Mouse (Mus musculus): ENCODE measurements around the gene Prdm11. TPM values are rescaled to one million over a fixed set of nuclear protein-coding genes. Genes with fewer than 3 reads are reported as not detected.

Gene Prdm11
- polyA plus RNA-seq, 1 experiment from 2014 or later, result 4.6 TPM

- Histone ChIP-seq H3K4me3 (ENCODE audit: low read depth, low read length) (no peak overlapping the region), H3K4me1 (ENCODE audit: control insufficient read depth, insufficient read depth, low read length) (peaks cover 19% of the 10 kb centered on the region), H3K9ac (ENCODE audit: low read depth, low read length) (peak overlapping the region; percentile 39), H3K4me2 (ENCODE audit: low read depth, low read length) (peak overlapping the region; percentile 31), H3K36me3 (ENCODE audit: control insufficient read depth, insufficient read depth, low read length) (peaks cover 73% of the 10 kb centered on the region), H3K27ac (replicated peaks; ENCODE audit: low read depth, low read length) (peak overlapping the region; percentile 77), H3K9me3 (ENCODE audit: control insufficient read depth, low read length) (no peaks in the 10 kb centered on the region), H3K27me3 (replicated peaks; ENCODE audit: control insufficient read depth, insufficient read depth, low read length) (no peaks in the 10 kb centered on the region)
- WGBS, result 11% methylated on average over 15 of the region's 19 CpGs
- ATAC-seq (ENCODE audit: low read depth), result peak; percentile 91
- DNase-seq (ENCODE audit: low spot score), result peak; percentile 91
Observed at GRCm38 (mm10) chr2:92987901-92988631, 57.9 kb downstream of the Prdm11 start.

GRCm38 (mm10) chr2:92987108-92987618 lies 58.8 kb downstream of the Prdm11 start:
- no peaks in the 10 kb centered on the region for H3K27me3 ChIP-seq (replicated peaks; ENCODE audit: control insufficient read depth, insufficient read depth, low read length)
- no peak overlapping the region for H3K4me3 ChIP-seq (ENCODE audit: low read depth, low read length)
- H3K27ac ChIP-seq (replicated peaks; ENCODE audit: low read depth, low read length), result peak overlapping the region; percentile 77; the same call in 1 of the 2 replicates
- DNase-seq (ENCODE audit: low spot score), result no peak
- H3K9me3 ChIP-seq (ENCODE audit: control insufficient read depth, low read length), result no peaks in the 10 kb centered on the region
- no peak overlapping the region for H3K4me2 ChIP-seq (ENCODE audit: low read depth, low read length)
- H3K4me1 ChIP-seq (ENCODE audit: control insufficient read depth, insufficient read depth, low read length), result peaks cover 19% of the 10 kb centered on the region
- H3K9ac ChIP-seq (ENCODE audit: low read depth, low read length), result no peak overlapping the region
- 73% methylated on average over 6 of the region's 7 CpGs for WGBS
- no peak for ATAC-seq (ENCODE audit: low read depth)
- peaks cover 64% of the 10 kb centered on the region for H3K36me3 ChIP-seq (ENCODE audit: control insufficient read depth, insufficient read depth, low read length)

GRCm38 (mm10) chr2:92985600-92985999 lies 60.4 kb downstream of the Prdm11 start:
- no peaks in the 10 kb centered on the region for H3K9me3 ChIP-seq (ENCODE audit: control insufficient read depth, low read length)
- no peak overlapping the region for H3K9ac ChIP-seq (ENCODE audit: low read depth, low read length)
- H3K36me3 ChIP-seq (ENCODE audit: control insufficient read depth, insufficient read depth, low read length), result peaks cover 61% of the 10 kb centered on the region

GRCm38 (mm10) chr2:92985171-92985570 lies 60.8 kb downstream of the Prdm11 start:
- Histone ChIP-seq H3K27me3 (replicated peaks; ENCODE audit: control insufficient read depth, insufficient read depth, low read length) (no peaks in the 10 kb centered on the region), H3K9ac (ENCODE audit: low read depth, low read length) (no peak overlapping the region), H3K36me3 (ENCODE audit: control insufficient read depth, insufficient read depth, low read length) (peaks cover 61% of the 10 kb centered on the region), H3K9me3 (ENCODE audit: control insufficient read depth, low read length) (no peaks in the 10 kb centered on the region), H3K4me3 (ENCODE audit: low read depth, low read length) (no peak overlapping the region), H3K27ac (replicated peaks; ENCODE audit: low read depth, low read length) (no peak overlapping the region), H3K4me1 (ENCODE audit: control insufficient read depth, insufficient read depth, low read length) (peaks cover 19% of the 10 kb centered on the region), H3K4me2 (ENCODE audit: low read depth, low read length) (no peak overlapping the region)
- ATAC-seq (ENCODE audit: low read depth), result no peak
- no peak for DNase-seq (ENCODE audit: low spot score)
- 90% methylated on average over 2 of the region's 2 CpGs for WGBS

More at GRCm38 (mm10) chr2:92985600-92985999, 60.4 kb downstream of the Prdm11 start:
- Histone ChIP-seq H3K27me3 (replicated peaks; ENCODE audit: control insufficient read depth, insufficient read depth, low read length) (no peaks in the 10 kb centered on the region), H3K4me3 (ENCODE audit: low read depth, low read length) (no peak overlapping the region), H3K27ac (replicated peaks; ENCODE audit: low read depth, low read length) (no peak overlapping the region), H3K4me1 (ENCODE audit: control insufficient read depth, insufficient read depth, low read length) (peaks cover 19% of the 10 kb centered on the region), H3K4me2 (ENCODE audit: low read depth, low read length) (no peak overlapping the region)
- DNase-seq (ENCODE audit: low spot score) (no peak), ATAC-seq (ENCODE audit: low read depth) (no peak)
- whole genome bisulfite sequencing, result 54% methylated on average over 7 of the region's 7 CpGs

- Histone ChIP-seq H3K9ac (ENCODE audit: low read depth, low read length) (no peak overlapping the region), H3K36me3 (ENCODE audit: control insufficient read depth, insufficient read depth, low read length) (peaks cover 66% of the 10 kb centered on the region), H3K4me2 (ENCODE audit: low read depth, low read length) (no peak overlapping the region), H3K4me3 (ENCODE audit: low read depth, low read length) (no peak overlapping the region), H3K9me3 (ENCODE audit: control insufficient read depth, low read length) (no peaks in the 10 kb centered on the region), H3K4me1 (ENCODE audit: control insufficient read depth, insufficient read depth, low read length) (peaks cover 19% of the 10 kb centered on the region), H3K27ac (replicated peaks; ENCODE audit: low read depth, low read length) (no peak overlapping the region), H3K27me3 (replicated peaks; ENCODE audit: control insufficient read depth, insufficient read depth, low read length) (no peaks in the 10 kb centered on the region)
- 83% methylated on average over 7 of the region's 7 CpGs for WGBS
- no peak for ATAC-seq (ENCODE audit: low read depth)
- DNase-seq (ENCODE audit: low spot score), result no peak
Observed at GRCm38 (mm10) chr2:92984321-92985108, 61.5 kb downstream of the Prdm11 start.

GRCm38 (mm10) chr2:92983273-92983620 lies 62.7 kb downstream of the Prdm11 start:
- H3K27me3 ChIP-seq (replicated peaks; ENCODE audit: control insufficient read depth, insufficient read depth, low read length), result no peaks in the 10 kb centered on the region
- DNase-seq (ENCODE audit: low spot score) (no peak), ATAC-seq (ENCODE audit: low read depth) (no peak)
- no peak overlapping the region for H3K4me2 ChIP-seq (ENCODE audit: low read depth, low read length)
- no peaks in the 10 kb centered on the region for H3K9me3 ChIP-seq (ENCODE audit: control insufficient read depth, low read length)
- peaks cover 9% of the 10 kb centered on the region for H3K4me1 ChIP-seq (ENCODE audit: control insufficient read depth, insufficient read depth, low read length)
- 88% methylated on average over 4 of the region's 4 CpGs for WGBS
- H3K36me3 ChIP-seq (ENCODE audit: control insufficient read depth, insufficient read depth, low read length), result peaks cover 71% of the 10 kb centered on the region
- 0 out of 2 replicates have a peak overlapping the region, but pooled peaks have one; percentile 28 for H3K27ac ChIP-seq (replicated peaks; ENCODE audit: low read depth, low read length)
- no peak overlapping the region for H3K9ac ChIP-seq (ENCODE audit: low read depth, low read length)
- no peak overlapping the region for H3K4me3 ChIP-seq (ENCODE audit: low read depth, low read length)

- 50% methylated on average over 8 of the region's 8 CpGs for WGBS
- DNase-seq (ENCODE audit: low spot score) (no peak), ATAC-seq (ENCODE audit: low read depth) (no peak)
- Histone ChIP-seq H3K36me3 (ENCODE audit: control insufficient read depth, insufficient read depth, low read length) (peaks cover 74% of the 10 kb centered on the region), H3K9me3 (ENCODE audit: control insufficient read depth, low read length) (no peaks in the 10 kb centered on the region), H3K4me3 (ENCODE audit: low read depth, low read length) (no peak overlapping the region), H3K9ac (ENCODE audit: low read depth, low read length) (no peak overlapping the region), H3K27ac (replicated peaks; ENCODE audit: low read depth, low read length) (peak overlapping the region; percentile 25; the same call in 1 of the 2 replicates), H3K4me1 (ENCODE audit: control insufficient read depth, insufficient read depth, low read length) (peaks cover 4% of the 10 kb centered on the region), H3K27me3 (replicated peaks; ENCODE audit: control insufficient read depth, insufficient read depth, low read length) (no peaks in the 10 kb centered on the region), H3K4me2 (ENCODE audit: low read depth, low read length) (no peak overlapping the region)
Observed at GRCm38 (mm10) chr2:92982591-92983272, 63.2 kb downstream of the Prdm11 start.

GRCm38 (mm10) chr2:92980165-92980564 lies 65.8 kb downstream of the Prdm11 start:
- Histone ChIP-seq H3K9ac (ENCODE audit: low read depth, low read length) (no peak overlapping the region), H3K9me3 (ENCODE audit: control insufficient read depth, low read length) (no peaks in the 10 kb centered on the region), H3K4me2 (ENCODE audit: low read depth, low read length) (no peak overlapping the region), H3K36me3 (ENCODE audit: control insufficient read depth, insufficient read depth, low read length) (peaks cover 73% of the 10 kb centered on the region), H3K27me3 (replicated peaks; ENCODE audit: control insufficient read depth, insufficient read depth, low read length) (no peaks in the 10 kb centered on the region), H3K4me3 (ENCODE audit: low read depth, low read length) (no peak overlapping the region), H3K4me1 (ENCODE audit: control insufficient read depth, insufficient read depth, low read length) (no peaks in the 10 kb centered on the region), H3K27ac (replicated peaks; ENCODE audit: low read depth, low read length) (no peak overlapping the region)
- 96% methylated on average over 10 of the region's 10 CpGs for WGBS
- ATAC-seq (ENCODE audit: low read depth) (no peak), DNase-seq (ENCODE audit: low spot score) (no peak)
